Mouse (Mus musculus): Measurements from ENCODE around the gene Shq1. TPM values are rescaled to one million over a fixed set of nuclear protein-coding genes. Genes with fewer than 3 reads are reported as not detected.

The Shq1 gene
- polyA plus RNA-seq, 1 experiment from 2014 or later: 16.6 TPM

GRCm38 (mm10) chr6:100586758-100587157 is 84.2 kb downstream of the Shq1 start:
- no peak overlapping the region for H3K9ac ChIP-seq (ENCODE audit: low read length)
- no peak overlapping the region for H3K27ac ChIP-seq (ENCODE audit: low read depth)
- H3K4me1 ChIP-seq (replicated peaks; ENCODE audit: control insufficient read depth, insufficient read depth, low read length): no peaks in the 10 kb centered on the region
- no peak for DNase-seq (ENCODE audit: low spot score)
- no peak for ATAC-seq (replicated peaks; ENCODE audit: low FRiP score, low TSS enrichment, low read depth)
- H3K4me2 ChIP-seq (ENCODE audit: low read length): no peak overlapping the region
- H3K9me3 ChIP-seq (ENCODE audit: control insufficient read depth, low read length): no peaks in the 10 kb centered on the region
- H3K27me3 ChIP-seq (replicated peaks; ENCODE audit: control insufficient read depth, insufficient read depth, low read length): no peaks in the 10 kb centered on the region
- H3K4me3 ChIP-seq (ENCODE audit: low read depth, low read length): no peak overlapping the region
- no peaks in the 10 kb centered on the region for H3K36me3 ChIP-seq (ENCODE audit: control insufficient read depth, insufficient read depth, low read length)
- WGBS: 94% methylated on average over 5 of the region's 5 CpGs

- H3K4me1 ChIP-seq (replicated peaks; ENCODE audit: control insufficient read depth, insufficient read depth, low read length): no peaks in the 10 kb centered on the region
- no peaks in the 10 kb centered on the region for H3K36me3 ChIP-seq (ENCODE audit: control insufficient read depth, insufficient read depth, low read length)
- no peak overlapping the region for H3K4me2 ChIP-seq (ENCODE audit: low read length)
- H3K27ac ChIP-seq (ENCODE audit: low read depth): no peak overlapping the region
- H3K4me3 ChIP-seq (ENCODE audit: low read depth, low read length): no peak overlapping the region
- no peak overlapping the region for H3K9ac ChIP-seq (ENCODE audit: low read length)
- H3K27me3 ChIP-seq (replicated peaks; ENCODE audit: control insufficient read depth, insufficient read depth, low read length): no peaks in the 10 kb centered on the region
- no peak for DNase-seq (ENCODE audit: low spot score)
- whole genome bisulfite sequencing: 81% methylated on average over 2 of the region's 2 CpGs
- no peaks in the 10 kb centered on the region for H3K9me3 ChIP-seq (ENCODE audit: control insufficient read depth, low read length)
- no peak for ATAC-seq (replicated peaks; ENCODE audit: low FRiP score, low TSS enrichment, low read depth)
These were observed 89.0 kb downstream of the Shq1 start for GRCm38 (mm10) chr6:100581951-100582350.

- DNase-seq (ENCODE audit: low spot score) (no peak), ATAC-seq (replicated peaks; ENCODE audit: low FRiP score, low TSS enrichment, low read depth) (no peak)
- no peaks in the 10 kb centered on the region for H3K36me3 ChIP-seq (ENCODE audit: control insufficient read depth, insufficient read depth, low read length)
- H3K4me2 ChIP-seq (ENCODE audit: low read length): no peak overlapping the region
- no peaks in the 10 kb centered on the region for H3K9me3 ChIP-seq (ENCODE audit: control insufficient read depth, low read length)
- no peak overlapping the region for H3K4me3 ChIP-seq (ENCODE audit: low read depth, low read length)
- H3K9ac ChIP-seq (ENCODE audit: low read length): no peak overlapping the region
- H3K27me3 ChIP-seq (replicated peaks; ENCODE audit: control insufficient read depth, insufficient read depth, low read length): no peaks in the 10 kb centered on the region
- no peak overlapping the region for H3K27ac ChIP-seq (ENCODE audit: low read depth)
- no peaks in the 10 kb centered on the region for H3K4me1 ChIP-seq (replicated peaks; ENCODE audit: control insufficient read depth, insufficient read depth, low read length)
These were observed 89.9 kb downstream of the Shq1 start for GRCm38 (mm10) chr6:100581056-100581455.

GRCm38 (mm10) chr6:100577590-100577989 is 93.4 kb downstream of the Shq1 start:
- Histone ChIP-seq H3K9ac (ENCODE audit: low read length) (no peak overlapping the region), H3K4me3 (ENCODE audit: low read depth, low read length) (no peak overlapping the region), H3K27me3 (replicated peaks; ENCODE audit: control insufficient read depth, insufficient read depth, low read length) (no peaks in the 10 kb centered on the region), H3K9me3 (ENCODE audit: control insufficient read depth, low read length) (no peaks in the 10 kb centered on the region), H3K4me2 (ENCODE audit: low read length) (no peak overlapping the region), H3K36me3 (ENCODE audit: control insufficient read depth, insufficient read depth, low read length) (peaks cover 7% of the 10 kb centered on the region; the same call in 1 of the 2 replicates), H3K27ac (ENCODE audit: low read depth) (no peak overlapping the region), H3K4me1 (replicated peaks; ENCODE audit: control insufficient read depth, insufficient read depth, low read length) (no peaks in the 10 kb centered on the region)
- DNase-seq (ENCODE audit: low spot score): no peak
- 90% methylated on average over 6 of the region's 6 CpGs for WGBS
- ATAC-seq (replicated peaks; ENCODE audit: low FRiP score, low TSS enrichment, low read depth): no peak

GRCm38 (mm10) chr6:100576171-100576570 is 94.8 kb downstream of the Shq1 start:
- no peak overlapping the region for H3K9ac ChIP-seq (ENCODE audit: low read length)
- no peak overlapping the region for H3K4me2 ChIP-seq (ENCODE audit: low read length)
- H3K4me3 ChIP-seq (ENCODE audit: low read depth, low read length): no peak overlapping the region
- WGBS: 31% methylated on average over 6 of the region's 6 CpGs
- no peak overlapping the region for H3K27ac ChIP-seq (ENCODE audit: low read depth)
- no peaks in the 10 kb centered on the region for H3K9me3 ChIP-seq (ENCODE audit: control insufficient read depth, low read length)
- no peaks in the 10 kb centered on the region for H3K4me1 ChIP-seq (replicated peaks; ENCODE audit: control insufficient read depth, insufficient read depth, low read length)
- DNase-seq (ENCODE audit: low spot score) (no peak), ATAC-seq (replicated peaks; ENCODE audit: low FRiP score, low TSS enrichment, low read depth) (no peak)
- H3K27me3 ChIP-seq (replicated peaks; ENCODE audit: control insufficient read depth, insufficient read depth, low read length): no peaks in the 10 kb centered on the region
- peaks cover 7% of the 10 kb centered on the region; the same call in 1 of the 2 replicates for H3K36me3 ChIP-seq (ENCODE audit: control insufficient read depth, insufficient read depth, low read length)

GRCm38 (mm10) chr6:100566774-100567173 is 104.2 kb downstream of the Shq1 start:
- Histone ChIP-seq H3K27ac (ENCODE audit: low read depth) (no peak overlapping the region), H3K4me1 (replicated peaks; ENCODE audit: control insufficient read depth, insufficient read depth, low read length) (peaks cover 11% of the 10 kb centered on the region), H3K9me3 (ENCODE audit: control insufficient read depth, low read length) (no peaks in the 10 kb centered on the region), H3K27me3 (replicated peaks; ENCODE audit: control insufficient read depth, insufficient read depth, low read length) (peaks cover 21% of the 10 kb centered on the region), H3K36me3 (ENCODE audit: control insufficient read depth, insufficient read depth, low read length) (no peaks in the 10 kb centered on the region), H3K9ac (ENCODE audit: low read length) (no peak overlapping the region), H3K4me3 (ENCODE audit: low read depth, low read length) (no peak overlapping the region), H3K4me2 (ENCODE audit: low read length) (no peak overlapping the region)
- 69% methylated on average over 6 of the region's 6 CpGs for WGBS
- DNase-seq (ENCODE audit: low spot score): no peak
- ATAC-seq (replicated peaks; ENCODE audit: low FRiP score, low TSS enrichment, low read depth): no peak

GRCm38 (mm10) chr6:100564516-100564915 is 106.4 kb downstream of the Shq1 start:
- WGBS: 62% methylated on average over 4 of the region's 4 CpGs
- Histone ChIP-seq H3K4me2 (ENCODE audit: low read length) (no peak overlapping the region), H3K27ac (ENCODE audit: low read depth) (no peak overlapping the region), H3K4me3 (ENCODE audit: low read depth, low read length) (no peak overlapping the region), H3K4me1 (replicated peaks; ENCODE audit: control insufficient read depth, insufficient read depth, low read length) (peaks cover 7% of the 10 kb centered on the region), H3K9ac (ENCODE audit: low read length) (no peak overlapping the region), H3K27me3 (replicated peaks; ENCODE audit: control insufficient read depth, insufficient read depth, low read length) (peaks cover 25% of the 10 kb centered on the region), H3K36me3 (ENCODE audit: control insufficient read depth, insufficient read depth, low read length) (no peaks in the 10 kb centered on the region), H3K9me3 (ENCODE audit: control insufficient read depth, low read length) (no peaks in the 10 kb centered on the region)
- no peak for DNase-seq (ENCODE audit: low spot score)
- ATAC-seq (replicated peaks; ENCODE audit: low FRiP score, low TSS enrichment, low read depth): no peak

GRCm38 (mm10) chr6:100563552-100564341 is 107.2 kb downstream of the Shq1 start:
- Histone ChIP-seq H3K9ac (ENCODE audit: low read length) (peak overlapping the region; percentile 48), H3K27ac (ENCODE audit: low read depth) (no peak overlapping the region), H3K36me3 (ENCODE audit: control insufficient read depth, insufficient read depth, low read length) (no peaks in the 10 kb centered on the region), H3K4me2 (ENCODE audit: low read length) (peak overlapping the region; percentile 100), H3K4me3 (ENCODE audit: low read depth, low read length) (peak overlapping the region; percentile 43), H3K27me3 (replicated peaks; ENCODE audit: control insufficient read depth, insufficient read depth, low read length) (peaks cover 25% of the 10 kb centered on the region), H3K9me3 (ENCODE audit: control insufficient read depth, low read length) (no peaks in the 10 kb centered on the region), H3K4me1 (replicated peaks; ENCODE audit: control insufficient read depth, insufficient read depth, low read length) (peaks cover 6% of the 10 kb centered on the region; the same call in 1 of the 2 replicates)
- ATAC-seq (replicated peaks; ENCODE audit: low FRiP score, low TSS enrichment, low read depth) (peak; percentile 86), DNase-seq (ENCODE audit: low spot score) (peak; percentile 83)
- 7% methylated on average over 38 of the region's 38 CpGs for WGBS
